Mouse (Mus musculus) hindbrain, embryonic 11.5 days (tissue): ENCODE results near the gene Adh7. TPM values are rescaled to one million over a fixed set of nuclear protein-coding genes. Genes with fewer than 3 reads are reported as not detected.

Experiments used
- ATAC-seq: fragments of 200-750 bp; cut with Nextera tagmentation; 2 replicates; pipeline ENCODE4 v1.8.0; 2017; ENCODE audit warnings: mild to moderate bottlenecking, moderate TSS enrichment, moderate library complexity; ENCODE audit not compliant: low FRiP score
- DNase-seq: peaks from one replicate; pipeline ENCODE4 v3.0.0-alpha.2; 2015; ENCODE audit warnings: low spot score
- H3K27ac ChIP-seq: fragments of 300-500 bp; sonication (generic); 2 replicates; pipeline ENCODE4 v1.5.1; 2014; ENCODE audit warnings: mild to moderate bottlenecking, low read depth, low read length
- H3K27me3 ChIP-seq: fragments of 300-500 bp; sonication (generic); 2 replicates; pipeline ENCODE4 v1.6.1; 2014; ENCODE audit warnings: mild to moderate bottlenecking, low read length, moderate library complexity, mixed read lengths; ENCODE audit not compliant: control insufficient read depth, insufficient read depth
- H3K36me3 ChIP-seq: fragments of 300-500 bp; sonication (generic); 2 replicates; pipeline ENCODE4 v1.6.1; 2014; ENCODE audit warnings: mild to moderate bottlenecking, low read length, moderate library complexity, mixed read lengths; ENCODE audit not compliant: control insufficient read depth, insufficient read depth
- H3K4me1 ChIP-seq: fragments of 300-500 bp; sonication (generic); replicated peaks from 2 replicates; pipeline ENCODE4 v1.6.1; 2014; ENCODE audit warnings: low read length, mixed read lengths; ENCODE audit not compliant: control insufficient read depth, insufficient read depth
- H3K4me2 ChIP-seq: fragments of 300-500 bp; sonication (generic); replicated peaks from 2 replicates; pipeline ENCODE4 v1.6.1; 2014; ENCODE audit warnings: mild to moderate bottlenecking, low read depth, low read length
- H3K4me3 ChIP-seq: fragments of 300-500 bp; sonication (generic); 2 replicates; pipeline ENCODE4 v1.5.1; 2014; ENCODE audit warnings: low read depth, low read length
- H3K9ac ChIP-seq: fragments of 300-500 bp; sonication (generic); 2 replicates; pipeline ENCODE4 v1.6.1; 2014; ENCODE audit warnings: low read depth, low read length
- H3K9me3 ChIP-seq: fragments of 300-500 bp; sonication (generic); 2 replicates; pipeline ENCODE4 v1.6.1; 2016; ENCODE audit warnings: low read length; ENCODE audit not compliant: control insufficient read depth
- WGBS: fragments of 180-500 bp; shearing (Covaris S2); extraction: QIAGEN DNeasy Blood & Tissue Kit; methylation state at CpG from one replicate; pipeline ENCODE4 v1.1.7; 2014; 5-methylcytosine and 5-hydroxymethylcytosine counted together
- polyA plus RNA-seq: library from polyadenylated mRNA; unstranded; fragments of >200 nt; fragmentation: Nextera tagmentation; extraction: Ambion mirVana; gene quantifications from 2 replicates; pipeline ENCODE4 v1.2.1, GENCODE M21; 2014

Gene Adh7
- polyA plus RNA-seq: 0.08 and 0.22 TPM in 2 replicates

DNA sequence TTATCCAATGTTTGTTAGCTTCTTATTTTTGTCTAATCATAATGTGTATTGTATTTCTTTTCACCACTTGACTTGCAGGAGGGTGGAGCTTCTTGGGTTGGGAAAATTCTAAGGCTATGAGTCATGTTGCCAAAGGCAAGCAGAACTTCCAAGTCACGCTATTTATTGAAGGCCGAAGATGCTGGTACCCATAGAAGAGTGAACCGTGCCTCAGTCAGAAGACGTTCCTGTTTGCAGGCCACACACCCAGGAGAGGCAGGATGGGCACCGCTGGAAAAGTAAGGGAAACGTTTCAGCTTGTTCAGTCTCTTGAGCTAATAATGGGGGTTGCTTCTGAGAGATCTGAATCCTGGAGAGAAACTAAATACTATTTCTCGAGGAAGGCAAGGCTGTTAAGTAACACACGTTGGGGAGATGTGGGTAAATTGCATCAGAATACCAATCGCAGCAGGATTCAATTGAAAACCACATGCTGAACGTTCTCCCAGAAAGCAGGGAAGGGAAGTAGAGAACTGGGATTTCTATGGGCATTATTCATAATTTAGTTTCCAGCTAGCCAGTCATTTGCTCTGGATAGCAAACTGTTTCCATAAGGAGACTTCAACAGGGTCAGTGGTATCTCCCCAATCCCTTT, at the start of gene Adh7:
Gene Adh7 (plus strand): TSS at position 130 of the 634 bp plus-strand sequence.
- Histone ChIP-seq H3K36me3 (no peaks in the 10 kb centered on the region), H3K4me3 (no peak within 1 kb of the TSS), H3K27me3 (no peaks in the 10 kb centered on the region), H3K9ac (no peak within 1 kb of the TSS), H3K9me3 (no peaks in the 10 kb centered on the region), H3K4me2 (no peak within 1 kb of the TSS), H3K27ac (no peak within 1 kb of the TSS), H3K4me1 (no peaks in the 10 kb centered on the region)
- no peak for ATAC-seq
- no peak for DNase-seq
- WGBS: 79% methylated on average over 10 of the region's 10 CpGs

GRCm38 (mm10) chr3:138173291-138173690, 44.3 kb upstream of the Adh7 start:
- ATAC-seq (no peak), DNase-seq (no peak)
- WGBS: 77% methylated on average over 10 of the region's 10 CpGs
- Histone ChIP-seq H3K4me2 (no peak overlapping the region), H3K36me3 (no peaks in the 10 kb centered on the region), H3K9me3 (no peaks in the 10 kb centered on the region), H3K4me3 (no peak overlapping the region), H3K9ac (no peak overlapping the region), H3K27ac (no peak overlapping the region), H3K4me1 (no peaks in the 10 kb centered on the region), H3K27me3 (no peaks in the 10 kb centered on the region)

DNA sequence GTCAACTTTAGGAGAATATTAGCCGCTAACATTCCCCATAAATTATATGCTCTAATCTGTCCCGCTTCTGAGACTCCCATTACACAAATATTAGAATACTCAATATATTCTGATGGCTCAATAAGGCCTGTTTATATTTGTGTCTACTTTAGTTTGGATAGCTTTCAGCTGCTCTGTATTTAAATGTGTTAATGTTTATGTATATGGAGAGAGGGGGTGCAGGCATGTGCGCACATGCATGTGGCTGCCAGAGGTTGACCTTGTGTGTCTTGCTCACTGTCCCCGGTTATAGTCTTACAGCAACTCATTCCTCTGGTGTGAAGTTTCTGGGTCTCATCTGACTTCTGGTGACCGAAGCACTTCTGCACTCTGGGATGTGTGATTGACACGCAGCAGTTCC, 42.0 kb upstream of the Adh7 start:
- DNase-seq: no peak
- no peak overlapping the region for H3K4me3 ChIP-seq
- no peaks in the 10 kb centered on the region for H3K4me1 ChIP-seq
- no peak overlapping the region for H3K4me2 ChIP-seq
- H3K27me3 ChIP-seq: no peaks in the 10 kb centered on the region
- no peaks in the 10 kb centered on the region for H3K9me3 ChIP-seq
- no peaks in the 10 kb centered on the region for H3K36me3 ChIP-seq
- 91% methylated on average over 6 of the region's 6 CpGs for WGBS
- H3K27ac ChIP-seq: no peak overlapping the region
- H3K9ac ChIP-seq: no peak overlapping the region
- ATAC-seq: no peak

GRCm38 (mm10) chr3:138182019-138182418, 35.5 kb upstream of the Adh7 start:
- H3K9me3 ChIP-seq: no peaks in the 10 kb centered on the region
- no peaks in the 10 kb centered on the region for H3K36me3 ChIP-seq
- no peak overlapping the region for H3K9ac ChIP-seq
- H3K27ac ChIP-seq: no peak overlapping the region
- 90% methylated on average over 2 of the region's 2 CpGs for WGBS
- H3K4me1 ChIP-seq: no peaks in the 10 kb centered on the region
- DNase-seq (no peak), ATAC-seq (no peak)
- H3K27me3 ChIP-seq: no peaks in the 10 kb centered on the region
- H3K4me2 ChIP-seq: no peak overlapping the region
- no peak overlapping the region for H3K4me3 ChIP-seq

GRCm38 (mm10) chr3:138183371-138183770, 34.2 kb upstream of the Adh7 start:
- H3K27ac ChIP-seq: no peak overlapping the region
- no peak overlapping the region for H3K4me2 ChIP-seq
- no peaks in the 10 kb centered on the region for H3K9me3 ChIP-seq
- DNase-seq: no peak
- H3K4me1 ChIP-seq: no peaks in the 10 kb centered on the region
- no peak overlapping the region for H3K4me3 ChIP-seq
- H3K9ac ChIP-seq: no peak overlapping the region
- no peaks in the 10 kb centered on the region for H3K36me3 ChIP-seq
- no peak for ATAC-seq
- WGBS: 88% methylated on average over 7 of the region's 7 CpGs
- no peaks in the 10 kb centered on the region for H3K27me3 ChIP-seq

- H3K27ac ChIP-seq: no peak overlapping the region
- no peak overlapping the region for H3K9ac ChIP-seq
- no peak overlapping the region for H3K4me3 ChIP-seq
- no peaks in the 10 kb centered on the region for H3K9me3 ChIP-seq
- no peaks in the 10 kb centered on the region for H3K36me3 ChIP-seq
- H3K27me3 ChIP-seq: no peaks in the 10 kb centered on the region
- H3K4me1 ChIP-seq: no peaks in the 10 kb centered on the region
- ATAC-seq: no peak
- no peak overlapping the region for H3K4me2 ChIP-seq
- DNase-seq: no peak
- WGBS: 75% methylated on average over 4 of the region's 4 CpGs
Observed at GRCm38 (mm10) chr3:138185290-138185689, 32.3 kb upstream of the Adh7 start.

DNA sequence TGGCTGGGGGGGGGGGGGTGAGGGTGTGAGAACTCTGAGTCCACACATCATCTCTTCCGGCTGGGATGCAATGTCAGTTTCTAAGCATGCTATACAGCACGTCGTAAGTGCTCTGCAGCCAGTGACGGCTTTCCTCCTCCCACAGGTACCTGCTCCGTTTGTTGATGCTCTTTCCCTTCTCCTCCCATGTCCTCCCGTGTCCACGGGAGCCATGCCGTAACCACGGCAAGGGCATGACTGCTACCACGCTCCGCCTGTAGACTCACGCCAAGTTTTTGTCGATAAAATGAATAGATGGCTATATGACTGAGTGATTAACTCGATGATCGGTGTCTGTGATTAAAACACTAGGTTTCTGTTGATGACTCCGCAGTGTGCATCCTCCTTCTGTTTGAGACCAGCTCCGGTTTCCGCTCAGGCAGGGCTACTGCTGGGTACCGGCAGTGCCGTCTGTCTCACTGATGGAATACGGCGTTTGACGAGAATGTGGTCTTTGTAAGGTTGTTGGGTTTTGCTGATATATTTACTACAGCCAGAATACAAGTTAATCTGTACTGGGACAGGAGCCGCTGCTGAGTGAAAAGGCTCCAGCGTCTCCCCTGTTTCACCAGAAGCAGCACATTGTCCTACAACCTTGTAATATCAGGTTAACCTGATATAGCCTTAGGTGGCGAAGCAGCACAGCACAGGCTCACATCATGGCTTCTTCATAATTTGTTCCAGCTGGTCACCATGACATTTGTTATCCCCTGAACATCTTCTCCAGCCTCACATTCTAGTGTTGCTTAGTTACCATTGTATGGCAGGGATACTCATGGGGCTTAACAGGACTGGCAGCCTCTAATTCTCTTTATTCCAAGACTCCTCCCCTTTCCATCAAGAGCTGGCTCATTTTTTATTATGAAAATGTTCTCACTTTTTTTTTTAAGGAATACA, 31.3 kb upstream of the Adh7 start:
- peak overlapping the region; percentile 33 for H3K27ac ChIP-seq

DNA sequence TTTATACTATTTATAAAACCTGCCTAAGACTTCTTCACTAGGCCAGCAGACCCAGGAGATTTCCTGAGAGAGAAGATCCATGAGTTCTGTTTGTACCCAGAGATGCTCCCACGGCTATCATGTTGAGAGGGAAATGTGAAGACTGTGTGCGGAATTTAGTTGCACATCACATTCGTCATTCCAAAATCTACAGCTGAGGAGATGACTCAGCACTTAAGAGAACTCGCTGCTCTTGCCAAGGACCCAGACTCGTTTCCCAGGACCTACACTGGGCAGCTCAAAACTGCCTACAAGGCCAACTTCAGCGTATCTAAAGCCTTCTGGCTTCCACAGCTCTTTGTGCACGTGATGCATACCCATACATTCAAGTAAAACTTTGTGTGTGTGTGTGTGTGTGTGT, 25.3 kb upstream of the Adh7 start:
- no peak for DNase-seq
- Histone ChIP-seq H3K36me3 (no peaks in the 10 kb centered on the region), H3K4me3 (no peak overlapping the region), H3K4me1 (no peaks in the 10 kb centered on the region), H3K27me3 (no peaks in the 10 kb centered on the region), H3K9ac (no peak overlapping the region), H3K4me2 (no peak overlapping the region), H3K27ac (no peak overlapping the region), H3K9me3 (no peaks in the 10 kb centered on the region)
- ATAC-seq: no peak
- 92% methylated on average over 7 of the region's 7 CpGs for WGBS

More for the DNA sequence above, 31.3 kb upstream of the Adh7 start:
- H3K4me3 ChIP-seq: no peak overlapping the region
- DNase-seq (no peak), ATAC-seq (peak; percentile 75)
- no peaks in the 10 kb centered on the region for H3K27me3 ChIP-seq
- no peaks in the 10 kb centered on the region for H3K36me3 ChIP-seq
- H3K4me1 ChIP-seq: no peaks in the 10 kb centered on the region
- H3K4me2 ChIP-seq: no peak overlapping the region
- 86% methylated on average over 26 of the region's 26 CpGs for WGBS
- H3K9me3 ChIP-seq: no peaks in the 10 kb centered on the region
- H3K9ac ChIP-seq: no peak overlapping the region
